Mouse (Mus musculus) layer of hippocampus, adult 9-11 months (tissue): ENCODE measurements around the gene Lpgat1.
A peak's percentile ranks its signal among the peaks of the same experiment; 100 is the strongest.

ENCODE experiments used
- DNase-seq: peaks from one replicate; pipeline ENCODE4 v3.0.0; 2022

Lpgat1 gene

GRCm38 (mm10) chr1:191808688-191809223, 91.1 kb downstream of the Lpgat1 start:
- DNase-seq, result peak; percentile 44

GRCm38 (mm10) chr1:191811774-191812173, 94.1 kb downstream of the Lpgat1 start:
- no peak for DNase-seq

GRCm38 (mm10) chr1:191812949-191813691, 95.5 kb downstream of the Lpgat1 start:
- no peak for DNase-seq

GRCm38 (mm10) chr1:191814240-191814639, 96.6 kb downstream of the Lpgat1 start:
- no peak for DNase-seq

GRCm38 (mm10) chr1:191814935-191815334, 97.3 kb downstream of the Lpgat1 start:
- DNase-seq, result no peak

GRCm38 (mm10) chr1:191816596-191816995, 99.0 kb downstream of the Lpgat1 start:
- no peak for DNase-seq

- peak; percentile 82 for DNase-seq
Observed at GRCm38 (mm10) chr1:191817418-191818144, 99.9 kb downstream of the Lpgat1 start.

- DNase-seq, result no peak
Observed at GRCm38 (mm10) chr1:191818145-191818631, 100.6 kb downstream of the Lpgat1 start.

GRCm38 (mm10) chr1:191819026-191819425, 101.4 kb downstream of the Lpgat1 start:
- DNase-seq, result no peak

GRCm38 (mm10) chr1:191820951-191821325, 103.3 kb downstream of the Lpgat1 start:
- no peak for DNase-seq

GRCm38 (mm10) chr1:191821326-191822091, 103.9 kb downstream of the Lpgat1 start, which contains the start of gene Nek2:
TSS of gene Nek2 (plus strand) at chr1:191821444.
- peak; percentile 98 for DNase-seq

- no peak for DNase-seq
Observed at GRCm38 (mm10) chr1:191829124-191829523, 111.5 kb downstream of the Lpgat1 start.

GRCm38 (mm10) chr1:191833396-191833795, 115.8 kb downstream of the Lpgat1 start:
- no peak for DNase-seq
